Mouse (Mus musculus) urinary bladder, postnatal 36 days (tissue): ENCODE results near the gene Dcst2.

Experiments used
- DNase-seq, 2 experiments: peaks; one replicate each; pipeline ENCODE4 v3.0.0; 2022; ENCODE audit warnings: low spot score in 2 of 2, mixed read lengths in 1 of 2

The Dcst2 gene

DNA sequence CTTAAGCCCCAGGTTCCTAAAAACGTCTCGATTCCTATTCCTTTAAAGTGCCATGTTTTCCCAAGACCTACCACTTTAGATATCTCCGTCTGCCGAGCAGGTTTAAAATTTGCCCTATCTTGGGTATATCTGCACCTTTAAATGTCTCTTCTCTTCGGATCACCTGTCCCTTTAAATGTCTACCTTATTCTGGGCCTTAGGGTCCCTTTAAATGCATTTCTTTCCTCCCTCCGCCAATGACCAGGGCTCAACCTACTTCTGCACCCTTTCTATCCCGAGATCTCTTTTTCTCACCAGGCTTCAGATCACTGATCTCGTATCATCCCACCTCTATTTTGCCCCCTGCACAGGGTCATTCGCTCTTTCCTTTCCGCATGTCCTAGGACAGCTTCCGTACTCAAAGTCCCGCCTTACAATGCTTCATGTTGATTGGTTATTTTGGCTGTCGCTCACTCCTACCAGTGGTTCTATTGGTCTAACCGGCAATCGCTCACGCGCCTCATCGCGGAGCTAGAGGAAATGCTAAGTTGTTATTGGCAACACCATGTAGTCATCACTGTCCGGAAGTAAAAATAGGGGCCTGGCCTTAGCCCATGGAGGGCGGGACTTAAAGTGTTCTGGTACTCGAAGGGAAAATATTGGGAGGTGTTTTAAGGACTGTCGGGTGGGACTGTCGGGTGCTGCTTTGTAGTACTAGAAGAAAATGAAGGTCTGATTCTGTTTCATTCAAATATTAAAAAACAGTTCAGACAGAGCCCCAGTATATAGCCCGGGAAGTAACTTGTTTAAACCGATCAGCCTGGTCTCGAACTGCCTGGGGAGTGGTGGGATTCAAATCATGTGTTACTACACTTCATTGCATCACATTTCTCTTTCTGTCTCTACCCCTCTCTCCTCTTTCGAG is 50.0 kb downstream of the Dcst2 start, which contains the start of gene Flad1:
Gene Flad1, minus strand, starts transcription at position 381 of the 904 bp plus-strand sequence.
- peak; percentile 99 to 100 for DNase-seq

- no peak for DNase-seq
Observed at GRCm38 (mm10) chr3:89416158-89416557, 54.4 kb downstream of the Dcst2 start.

- DNase-seq = no peak
Observed at GRCm38 (mm10) chr3:89417131-89417530, 55.4 kb downstream of the Dcst2 start.

DNA sequence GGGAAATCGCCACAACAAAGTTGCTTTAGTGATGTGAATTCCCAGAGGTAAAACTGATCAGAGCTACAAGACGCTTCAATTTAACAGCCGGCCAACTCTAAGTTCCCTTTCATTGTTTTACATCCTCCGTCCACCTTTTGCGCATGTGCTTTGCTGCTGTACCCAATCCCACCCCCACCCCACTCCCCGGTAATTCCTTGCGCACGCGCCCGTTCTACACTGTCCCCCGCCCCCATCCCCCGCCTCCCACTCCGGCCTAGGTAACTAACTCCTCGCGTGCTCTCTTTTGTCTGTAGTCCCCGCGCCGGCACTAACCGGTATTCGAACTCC is 56.0 kb downstream of the Dcst2 start:
- no peak for DNase-seq

DNA sequence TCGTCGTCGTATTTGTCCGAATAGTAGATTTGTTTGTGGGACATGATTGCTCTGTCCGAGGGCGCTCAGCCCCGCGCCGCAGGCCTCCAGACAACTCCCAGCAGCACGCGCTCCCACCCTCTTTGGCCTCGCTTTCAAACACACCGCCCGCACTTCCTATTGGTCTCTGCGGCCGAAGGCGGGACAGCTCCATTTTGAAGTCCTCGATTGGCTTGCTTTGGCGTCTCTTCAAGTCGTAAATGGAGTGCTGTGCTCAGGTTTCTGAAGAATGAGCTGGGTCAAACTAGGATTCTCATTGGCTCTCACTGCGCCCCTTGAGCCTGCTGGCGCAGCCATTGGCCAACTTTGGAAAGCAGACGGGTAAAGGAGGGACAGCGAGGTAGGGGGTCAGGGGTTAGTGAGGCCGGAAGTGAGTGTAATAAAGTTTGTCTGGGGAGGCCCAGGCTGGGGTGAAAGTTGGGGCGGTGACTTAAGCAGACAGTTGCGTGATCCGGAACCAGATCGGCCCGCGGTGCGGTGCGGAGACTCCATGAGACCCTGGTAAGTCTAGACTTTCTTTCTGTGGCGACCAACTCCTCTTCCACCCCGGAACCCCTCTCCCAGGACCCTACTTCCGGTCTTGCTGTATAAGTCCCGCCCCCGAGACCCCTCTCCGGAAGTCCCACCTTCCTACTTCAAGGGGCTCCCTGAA is 56.5 kb downstream of the Dcst2 start, which contains the start of the genes Cks1b and Shc1:
Gene Cks1b, minus strand, starts transcription at position 214 of the 691 bp plus-strand sequence.
Gene Shc1, plus strand, starts transcription at position 274 of the 691 bp plus-strand sequence.
- peak; percentile 88 to 94 for DNase-seq

DNA sequence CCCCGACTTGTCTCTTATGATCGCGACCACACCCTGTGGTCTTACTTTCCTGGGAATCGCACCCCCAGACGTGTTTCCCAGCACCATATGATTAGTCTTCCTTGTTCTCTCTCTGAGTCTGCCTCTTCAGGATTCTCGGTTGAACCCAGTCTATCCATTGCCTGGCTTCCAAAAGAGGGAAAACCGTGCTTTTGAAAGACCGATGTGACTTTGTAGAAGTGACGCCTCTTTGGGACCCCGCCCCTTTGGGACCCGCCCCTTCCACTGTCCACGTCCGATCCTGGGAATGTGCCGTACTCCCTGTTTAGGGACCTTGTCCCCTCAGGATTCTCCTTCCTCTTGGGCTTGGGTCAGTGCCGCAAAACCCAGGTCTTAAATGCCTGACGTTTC is 57.1 kb downstream of the Dcst2 start:
- DNase-seq = peak; percentile 60 to 82

GRCm38 (mm10) chr3:89419571-89419970 is 57.8 kb downstream of the Dcst2 start:
- DNase-seq = peak; percentile 31 to 70

DNA sequence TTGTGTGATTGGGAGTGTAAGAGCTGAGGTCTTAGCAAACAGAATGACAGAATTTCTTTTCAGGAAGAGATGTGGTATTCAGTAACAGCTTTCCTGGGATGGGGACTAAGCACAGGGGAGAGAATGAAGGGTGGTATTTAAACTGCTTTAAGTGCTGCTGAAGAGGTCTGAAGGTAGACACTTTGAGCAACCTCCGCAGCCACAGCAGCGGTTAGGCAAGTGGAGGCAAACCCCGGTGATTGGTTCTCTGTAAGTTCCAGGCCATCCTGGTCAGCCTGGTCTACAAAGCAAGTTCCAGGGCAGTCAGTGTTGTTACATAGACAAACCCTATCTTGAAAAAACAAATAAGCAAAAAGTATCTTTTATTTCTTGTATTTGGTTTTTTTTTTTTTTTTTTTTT is 58.2 kb downstream of the Dcst2 start:
- no peak for DNase-seq

DNA sequence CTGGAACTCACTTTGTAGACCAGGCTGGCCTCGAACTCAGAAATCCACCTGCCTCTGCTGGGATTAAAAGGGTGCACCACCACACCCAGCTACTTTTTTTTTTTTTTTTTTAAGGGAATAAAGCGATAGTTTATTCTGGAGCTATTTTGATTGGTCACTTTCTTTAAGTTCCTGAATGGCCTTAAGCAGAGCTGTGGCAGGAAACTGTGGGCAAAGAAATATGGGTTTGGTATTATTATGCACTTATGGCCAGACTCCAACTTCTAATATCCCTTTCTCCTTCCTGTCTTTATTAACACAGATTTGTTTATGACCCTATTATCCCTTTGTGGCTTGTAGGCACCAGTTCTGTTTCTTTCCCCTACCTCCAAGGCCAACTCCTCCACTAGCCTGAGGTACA is 58.6 kb downstream of the Dcst2 start:
- DNase-seq = no peak

DNA sequence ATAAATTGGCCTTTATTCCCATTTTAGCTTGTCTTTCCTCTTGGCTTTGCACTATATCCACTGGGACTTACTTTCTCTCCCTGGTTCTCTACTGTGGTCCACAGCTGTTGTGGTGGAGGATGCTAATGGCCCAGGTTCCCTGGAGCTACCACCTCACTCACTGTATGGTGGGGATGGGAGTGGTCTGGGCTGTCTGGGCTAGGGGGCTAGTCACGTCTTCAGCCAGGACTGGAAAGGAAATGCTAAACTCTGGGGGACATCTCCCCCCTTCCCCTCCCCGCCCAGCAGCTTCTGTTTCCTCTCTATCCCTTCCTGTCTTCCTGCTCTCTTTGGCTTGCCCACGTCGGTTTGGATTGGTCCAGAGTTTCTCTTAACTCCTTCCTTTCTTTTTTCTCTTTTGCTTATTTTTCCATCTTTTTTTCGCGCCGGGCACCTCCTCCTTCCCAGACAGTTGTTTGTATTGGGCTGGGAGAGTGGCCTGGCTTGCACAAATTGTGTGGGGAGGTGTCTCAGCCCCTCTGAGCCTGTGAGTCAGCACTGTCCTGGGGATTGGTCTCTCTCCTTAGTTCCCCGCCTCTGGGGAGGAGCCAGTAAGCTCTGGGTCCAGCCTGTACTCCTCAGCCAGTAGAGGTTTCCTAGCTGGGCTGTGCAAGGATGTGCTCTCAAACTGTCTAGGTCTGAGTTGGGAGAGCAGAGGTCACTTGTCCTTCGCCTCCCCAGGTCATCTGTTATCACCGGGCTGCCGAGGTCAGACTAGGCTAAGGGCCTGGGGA is 59.4 kb downstream of the Dcst2 start:
- peak; percentile 59 to 84 for DNase-seq

DNA sequence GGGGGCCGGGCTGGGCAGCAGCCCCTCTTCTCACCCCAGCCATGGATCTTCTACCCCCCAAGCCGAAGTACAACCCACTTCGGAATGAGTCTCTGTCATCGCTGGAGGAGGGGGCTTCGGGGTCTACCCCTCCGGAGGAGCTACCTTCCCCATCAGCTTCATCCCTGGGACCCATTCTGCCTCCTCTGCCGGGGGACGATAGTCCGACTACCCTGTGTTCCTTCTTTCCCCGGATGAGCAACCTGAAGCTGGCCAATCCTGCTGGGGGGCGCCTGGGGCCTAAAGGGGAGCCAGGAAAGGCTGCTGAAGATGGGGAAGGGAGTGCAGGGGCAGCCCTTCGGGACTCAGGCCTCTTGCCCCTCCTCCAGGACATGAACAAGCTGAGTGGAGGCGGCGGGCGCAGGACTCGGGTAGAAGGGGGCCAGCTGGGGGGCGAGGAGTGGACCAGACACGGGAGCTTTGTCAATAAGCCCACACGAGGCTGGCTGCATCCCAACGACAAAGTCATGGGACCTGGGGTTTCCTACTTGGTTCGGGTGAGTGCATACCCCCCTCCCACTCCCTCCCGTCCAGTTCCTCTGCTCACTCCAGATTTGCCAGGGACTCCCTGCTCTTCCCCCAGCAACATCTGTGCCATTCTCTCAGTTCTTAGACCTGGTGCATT is 60.2 kb downstream of the Dcst2 start:
- peak in 1 of 2 experiments; percentile 21 for DNase-seq

- DNase-seq = no peak
Observed at GRCm38 (mm10) chr3:89422556-89423205, 60.9 kb downstream of the Dcst2 start.

- no peak for DNase-seq
Observed at GRCm38 (mm10) chr3:89424416-89425140, 62.8 kb downstream of the Dcst2 start.

DNA sequence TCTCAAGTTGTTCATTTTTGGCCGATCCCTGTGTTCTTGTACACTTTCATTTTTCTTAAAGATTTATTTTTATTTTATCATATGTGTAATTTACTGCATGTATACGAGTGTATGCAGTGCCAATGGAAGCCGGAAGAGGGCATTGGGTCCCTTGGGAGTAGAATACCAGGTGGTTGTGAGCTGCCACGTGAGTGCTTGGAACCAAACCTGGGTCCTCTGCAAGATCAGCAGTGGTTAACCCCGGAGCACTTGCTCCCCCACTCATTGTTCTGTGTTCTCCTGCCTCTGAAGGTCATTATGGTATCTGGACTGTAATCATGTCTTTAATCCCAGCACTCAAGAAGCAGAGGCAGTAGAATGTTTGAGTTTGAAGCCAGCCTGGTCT is 63.4 kb downstream of the Dcst2 start:
- no peak for DNase-seq

- DNase-seq = no peak
Observed at GRCm38 (mm10) chr3:89425876-89426275, 64.1 kb downstream of the Dcst2 start.
